ENCODE assay signal across 22 mouse cellular contexts in the genomic region with DNA sequence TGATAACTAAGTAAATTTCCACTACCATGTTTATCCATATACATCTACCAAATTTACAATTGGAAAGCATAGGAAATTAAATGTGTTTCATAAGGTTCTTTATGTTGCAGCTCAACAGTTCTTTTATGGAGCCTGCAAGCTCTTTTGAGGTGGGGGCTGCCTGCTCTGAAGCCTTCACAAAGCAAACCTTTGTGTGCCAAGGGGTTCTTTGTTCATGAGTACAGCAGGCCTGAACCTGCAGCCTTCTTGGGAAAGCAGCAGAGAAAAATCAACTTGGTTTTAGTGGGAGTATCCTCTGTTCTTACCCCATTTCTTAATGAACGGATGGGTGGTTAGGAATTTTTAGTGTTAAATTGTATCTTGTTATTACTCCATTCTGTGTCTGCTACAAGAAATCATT. TPM values are rescaled to one million over a fixed set of nuclear protein-coding genes. Genes with fewer than 3 reads are reported as not detected.
DNase-seq lines count a peak whose midpoint lies in the region; ATAC-seq and TF ChIP-seq lines count a peak whose summit lies in the region.
"Had no signal": no experiment of that assay in that cellular context is flagged by ENCODE, and none has a peak within 500 bp of the region (broad histone marks: within the 10 kb centered on the region; RNA-seq: fewer than 3 reads in every experiment).

No protein-coding gene starts in this region.

- no peak overlapping the region for H3K4me3 ChIP-seq in forebrain, embryonic 12.5 days (replicated peaks)
- no peak overlapping the region for H3K4me3 ChIP-seq in hindbrain, embryonic 14.5 days (replicated peaks; ENCODE audit: low read length)
- H3K4me3 ChIP-seq in midbrain, embryonic 16.5 days (ENCODE audit: low read depth, low read length) = no peak overlapping the region
- H3K4me3 ChIP-seq in cerebellum, adult 2 months (replicated peaks; ENCODE audit: insufficient read depth, low read depth, low read length) = no peak overlapping the region
- H3K4me3 ChIP-seq: embryonic facial prominence, embryonic 13.5 days; heart, embryonic 15.5 days; liver, embryonic 15.5 days; myocyte; stomach, embryonic 15.5 days had no signal

- peak overlapping the region; percentile 81 for H3K27ac ChIP-seq in forebrain, embryonic 12.5 days
- peak overlapping the region; percentile 76 for H3K27ac ChIP-seq in hindbrain, embryonic 14.5 days
- 0 out of 2 replicates have a peak overlapping the region, but pooled peaks have one; percentile 42 for H3K27ac ChIP-seq in midbrain, embryonic 16.5 days (ENCODE audit: low read length)
- H3K27ac ChIP-seq in cerebellum, adult 2 months (ENCODE audit: insufficient read depth, low read length) = no peak overlapping the region
- H3K27ac ChIP-seq: embryonic facial prominence, embryonic 13.5 days; heart, embryonic 15.5 days; liver, embryonic 15.5 days; stomach, embryonic 15.5 days had no signal

- 30% methylated on average over 1 of the region's 1 CpGs for WGBS in forebrain, embryonic 12.5 days
- 38% methylated on average over 1 of the region's 1 CpGs for WGBS in hindbrain, embryonic 14.5 days
- WGBS in midbrain, embryonic 16.5 days = 37% methylated on average over 1 of the region's 1 CpGs
- 56% methylated on average over 1 of the region's 1 CpGs for WGBS in cerebellum, adult 2 months

- H3K27me3 ChIP-seq in forebrain, embryonic 12.5 days = no peaks in the 10 kb centered on the region
- no peaks in the 10 kb centered on the region for H3K27me3 ChIP-seq in hindbrain, embryonic 14.5 days (ENCODE audit: control insufficient read depth, insufficient read depth, low read length)
- H3K27me3 ChIP-seq in midbrain, embryonic 16.5 days (ENCODE audit: control insufficient read depth, insufficient read depth, low read depth, low read length) = no peaks in the 10 kb centered on the region
- no peaks in the 10 kb centered on the region for H3K27me3 ChIP-seq in cerebellum, adult 2 months (ENCODE audit: control insufficient read depth, insufficient read depth, low read length)
- H3K27me3 ChIP-seq: embryonic facial prominence, embryonic 13.5 days; heart, embryonic 15.5 days; liver, embryonic 15.5 days; stomach, embryonic 15.5 days had no signal

- H3K4me2 ChIP-seq in forebrain, embryonic 12.5 days = peak overlapping the region; percentile 11; the same call in 1 of the 2 replicates
- 0 out of 2 replicates have a peak overlapping the region, but pooled peaks have one; percentile 10 for H3K4me2 ChIP-seq in hindbrain, embryonic 14.5 days (replicated peaks)
- H3K4me2 ChIP-seq in midbrain, embryonic 16.5 days (ENCODE audit: low read length) = no peak overlapping the region
- H3K4me2 ChIP-seq: embryonic facial prominence, embryonic 13.5 days; heart, embryonic 15.5 days; liver, embryonic 15.5 days; stomach, embryonic 15.5 days had no signal

- H3K9me3 ChIP-seq in forebrain, embryonic 12.5 days = peaks cover 15% of the 10 kb centered on the region
- no peaks in the 10 kb centered on the region for H3K9me3 ChIP-seq in hindbrain, embryonic 14.5 days (ENCODE audit: control insufficient read depth, low read length)
- H3K9me3 ChIP-seq in midbrain, embryonic 16.5 days (replicated peaks; ENCODE audit: control insufficient read depth, low read length, poor library complexity, severe bottlenecking) = no peaks in the 10 kb centered on the region; the same call in 1 of the 2 replicates
- H3K9me3 ChIP-seq: G1E; heart, embryonic 15.5 days; liver, embryonic 15.5 days; stomach, embryonic 15.5 days had no signal

- no peaks in the 10 kb centered on the region for H3K36me3 ChIP-seq in forebrain, embryonic 12.5 days (replicated peaks)
- no peaks in the 10 kb centered on the region for H3K36me3 ChIP-seq in hindbrain, embryonic 14.5 days (replicated peaks; ENCODE audit: control insufficient read depth, insufficient read depth)
- no peaks in the 10 kb centered on the region for H3K36me3 ChIP-seq in midbrain, embryonic 16.5 days (ENCODE audit: control insufficient read depth, insufficient read depth, low read length)
- H3K36me3 ChIP-seq: embryonic facial prominence, embryonic 13.5 days; heart, embryonic 15.5 days; liver, embryonic 15.5 days; stomach, embryonic 15.5 days had no signal

- no peak for TF ChIP-seq CTCF in cerebellum, adult 2 months (IDR thresholded peaks at IDR 0.05; ENCODE audit: borderline replicate concordance, insufficient read depth, low read depth, low read length)

- 0 out of 2 replicates have a peak, but pooled peaks cover 10% of the 10 kb centered on the region for H3K4me1 ChIP-seq in forebrain, embryonic 12.5 days
- 0 out of 2 replicates have a peak, but pooled peaks cover 6% of the 10 kb centered on the region for H3K4me1 ChIP-seq in hindbrain, embryonic 14.5 days (replicated peaks; ENCODE audit: control insufficient read depth, insufficient read depth, low read length)
- H3K4me1 ChIP-seq in midbrain, embryonic 16.5 days (ENCODE audit: control insufficient read depth, insufficient read depth, low read length) = peaks cover 4% of the 10 kb centered on the region
- H3K4me1 ChIP-seq in cerebellum, adult 2 months (ENCODE audit: control insufficient read depth, insufficient read depth, low read length) = no peaks in the 10 kb centered on the region

- DNase-seq in embryo, embryonic 10 days (ENCODE audit: low spot score) = peak; percentile 32
- DNase-seq in embryo, embryonic 9.5 days (ENCODE audit: extremely low spot score) = no peak
- DNase-seq in hindbrain, embryonic 14.5 days (ENCODE audit: low spot score) = no peak
- DNase-seq in thymus, postnatal 36 days = no peak
- DNase-seq in cerebellum, adult 2 months = no peak
- DNase-seq: adrenal gland, adult 2 months; cerebellum, postnatal 14 days; heart, adult 18-20 months; spleen, adult 18-20 months; thymus, adult 2 months had no signal

- ATAC-seq in forebrain, embryonic 12.5 days (ENCODE audit: low FRiP score) = peak; percentile 20; the same call in 1 of the 2 replicates
- ATAC-seq in hindbrain, embryonic 14.5 days (ENCODE audit: low FRiP score) = no peak
- no peak for ATAC-seq in midbrain, embryonic 16.5 days
- no peak for ATAC-seq in activated CD4-positive, CD25-positive, alpha-beta regulatory T cell, adult 4 months
- ATAC-seq: CD4-positive, CD25-positive, alpha-beta regulatory T cell, adult 4 months; lung, postnatal 0 days had no signal

- TF ChIP-seq POLR2A in cerebellum, adult 2 months (IDR thresholded peaks at IDR 0.05; ENCODE audit: borderline replicate concordance, insufficient read depth, low read length) = no peak

- H3K9ac ChIP-seq in forebrain, embryonic 12.5 days = no peak overlapping the region
- no peak overlapping the region for H3K9ac ChIP-seq in hindbrain, embryonic 14.5 days
- no peak overlapping the region for H3K9ac ChIP-seq in midbrain, embryonic 16.5 days (ENCODE audit: low read depth, low read length)
- H3K9ac ChIP-seq: embryonic facial prominence, embryonic 13.5 days; heart, embryonic 15.5 days; liver, embryonic 15.5 days; stomach, embryonic 15.5 days had no signal

RNA-seq across cellular contexts. Expression of a gene that starts 4.7 kb away (rescaled TPM):
- 25.1 and 25.5 TPM in 2 replicates for polyA plus RNA-seq in forebrain, embryonic 12.5 days (2016; fragmentation: Nextera tagmentation; extraction: Ambion mirVana)
- 20.4 and 22.2 TPM in 2 replicates for polyA plus RNA-seq in hindbrain, embryonic 14.5 days (2014; fragmentation: Nextera tagmentation; extraction: Ambion mirVana)
- 28.6 and 30.0 TPM in 2 replicates for polyA plus RNA-seq in midbrain, embryonic 16.5 days (2015; fragmentation: Nextera tagmentation; extraction: Ambion mirVana)
- polyA plus RNA-seq in activated CD4-positive, CD25-positive, alpha-beta regulatory T cell, adult 4 months (2017; shearing (Covaris generic)) = under 1 TPM in 1 of 2 experiments, not detected in 1; 0.18 TPM
- 6.7 and 6.9 TPM in 2 replicates for polyA plus RNA-seq in cerebellum, adult 2 months (2012; rRNA removed)
- polyA plus RNA-seq: CD4-positive, CD25-positive, alpha-beta regulatory T cell, adult 4 months had no signal

RNA-seq across cellular contexts. Expression of a gene that starts 38.4 kb away (rescaled TPM):
- polyA plus RNA-seq in forebrain, embryonic 12.5 days (2016; fragmentation: Nextera tagmentation; extraction: Ambion mirVana) = 22.3 and 30.3 TPM in 2 replicates
- polyA plus RNA-seq in hindbrain, embryonic 14.5 days (2014; fragmentation: Nextera tagmentation; extraction: Ambion mirVana) = 17.2 and 17.6 TPM in 2 replicates
- polyA plus RNA-seq in midbrain, embryonic 16.5 days (2015; fragmentation: Nextera tagmentation; extraction: Ambion mirVana) = 22.4 and 26.1 TPM in 2 replicates
- not detected for polyA plus RNA-seq in activated CD4-positive, CD25-positive, alpha-beta regulatory T cell, adult 4 months (2017; shearing (Covaris generic))
- polyA plus RNA-seq in cerebellum, adult 2 months (2012; rRNA removed) = 1.9 and 2.0 TPM in 2 replicates
- polyA plus RNA-seq: CD4-positive, CD25-positive, alpha-beta regulatory T cell, adult 4 months; G1E; large intestine, adult 2 months; myocyte had no signal

RNA-seq across cellular contexts. Expression of a gene that starts 49.1 kb away (rescaled TPM):
- 82.2 and 91.4 TPM in 2 replicates for polyA plus RNA-seq in forebrain, embryonic 12.5 days (2016; fragmentation: Nextera tagmentation; extraction: Ambion mirVana)
- polyA plus RNA-seq in hindbrain, embryonic 14.5 days (2014; fragmentation: Nextera tagmentation; extraction: Ambion mirVana) = 9.4 and 10.0 TPM in 2 replicates
- 7.8 and 10.0 TPM in 2 replicates for polyA plus RNA-seq in midbrain, embryonic 16.5 days (2015; fragmentation: Nextera tagmentation; extraction: Ambion mirVana)
- polyA plus RNA-seq in activated CD4-positive, CD25-positive, alpha-beta regulatory T cell, adult 4 months (2017; shearing (Covaris generic)) = under 1 TPM in 1 of 2 experiments, not detected in 1; 0.18 TPM
- 0.16 and 0.21 TPM in 2 replicates for polyA plus RNA-seq in cerebellum, adult 2 months (2012; rRNA removed)
- polyA plus RNA-seq: CD4-positive, CD25-positive, alpha-beta regulatory T cell, adult 4 months; G1E had no signal
